Mouse (Mus musculus) neutrophil, adult 5-6 weeks (primary cell): ENCODE results near the gene Fanca. TPM values are rescaled to one million over a fixed set of nuclear protein-coding genes. Genes with fewer than 3 reads are reported as not detected.
"Not testable (repeated sequence)": the region's sequence is repeated elsewhere in the genome, so short reads cannot be mapped to it uniquely, and the experiment has no call there.

ENCODE experiments used
- ATAC-seq: fragments of 151-379, 151-347 bp; 2 replicates; pipeline ENCODE4 v1.8.0; 2017; ENCODE audit warnings: mild to moderate bottlenecking, moderate TSS enrichment; ENCODE audit not compliant: insufficient number of reproducible peaks, poor library complexity, low FRiP score, severe bottlenecking; ENCODE audit errors: extremely low read depth
- total RNA-seq: library from RNA; stranded (forward); fragments of 200-1000 nt; gene quantifications from 2 replicates; pipeline ENCODE4 v1.2.3, GENCODE M21; 2017

Fanca gene
- total RNA-seq, 1 experiment from 2014 or later: 26.8 TPM

DNA sequence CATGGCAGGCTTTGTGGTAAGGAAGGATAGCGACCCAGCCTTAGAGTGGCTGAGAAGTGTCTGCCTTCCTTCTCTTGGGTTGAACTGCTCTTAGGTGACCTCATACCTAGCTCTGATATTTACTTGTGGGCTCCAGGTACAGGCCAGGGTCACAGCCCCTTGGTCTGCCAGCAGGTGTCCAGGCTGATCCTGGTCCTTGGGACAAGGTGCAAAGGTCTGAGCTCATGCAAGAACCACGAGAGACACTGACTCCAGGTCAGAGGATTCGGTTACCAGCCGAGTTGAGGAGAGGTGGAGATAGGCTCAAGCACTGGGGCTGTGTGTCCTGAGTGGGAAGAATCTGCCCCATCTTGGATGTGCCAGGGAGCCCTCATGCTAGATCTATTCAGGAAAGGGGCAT is 74.0 kb downstream of the Fanca start:
- ATAC-seq: no peak

DNA sequence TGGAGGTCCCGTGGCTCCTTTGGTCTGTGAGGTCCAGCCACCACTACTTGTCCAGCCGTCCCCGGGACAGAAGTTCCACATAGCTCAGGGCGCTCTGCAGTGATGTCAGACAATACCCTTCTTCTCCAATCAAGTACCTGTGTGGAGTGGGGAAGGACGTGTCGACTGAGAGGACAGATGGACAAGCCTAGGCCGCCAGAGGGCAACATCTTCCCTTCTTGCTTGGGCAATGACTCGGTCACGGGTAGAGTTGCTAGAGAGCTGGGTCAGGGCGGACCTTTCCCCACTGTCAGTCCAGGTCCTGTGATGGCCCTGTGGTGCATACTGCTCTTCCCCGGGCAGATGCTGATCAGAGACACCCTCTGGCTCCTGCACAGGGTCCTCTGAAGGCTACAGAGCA is 75.3 kb downstream of the Fanca start:
- no peak for ATAC-seq

DNA sequence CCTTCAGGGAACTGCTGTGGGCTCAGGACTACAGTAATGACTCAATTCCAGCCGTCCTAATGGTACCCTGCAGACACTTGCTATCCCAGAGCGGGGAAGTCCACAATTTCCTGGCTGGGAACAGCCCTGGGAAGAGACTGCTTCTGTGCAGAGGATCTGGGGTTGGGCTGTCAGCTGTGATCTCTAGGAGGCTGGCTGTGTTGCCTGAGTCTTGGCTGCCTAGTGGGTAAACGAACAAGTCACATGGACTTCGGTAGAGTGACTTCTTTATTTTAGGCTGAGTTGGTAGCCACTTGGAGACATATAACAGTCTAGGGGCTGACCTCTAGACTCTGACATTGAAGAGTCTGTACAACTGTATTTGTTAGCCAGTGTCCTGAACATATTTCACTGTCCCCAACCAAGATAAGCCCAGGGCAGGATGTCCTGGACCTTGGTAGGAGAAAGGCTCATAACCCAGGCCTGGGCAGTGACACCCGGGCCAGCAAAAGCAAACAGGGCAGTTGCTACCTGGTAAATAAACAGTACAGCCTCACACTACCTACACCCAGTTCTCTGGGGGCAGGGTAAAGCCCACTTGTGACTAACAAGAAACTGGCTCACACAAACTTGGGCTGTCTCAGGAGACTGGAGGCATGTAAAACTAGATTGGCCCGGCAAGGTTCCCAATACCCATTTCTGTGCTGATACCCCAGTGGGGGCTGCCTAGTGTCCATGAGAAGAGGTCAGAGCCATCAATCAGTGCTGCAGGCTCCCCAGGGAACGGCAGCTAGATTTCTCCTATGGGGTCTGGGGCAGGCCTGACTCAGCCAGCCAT is 76.1 kb downstream of the Fanca start:
- ATAC-seq: no peak

DNA sequence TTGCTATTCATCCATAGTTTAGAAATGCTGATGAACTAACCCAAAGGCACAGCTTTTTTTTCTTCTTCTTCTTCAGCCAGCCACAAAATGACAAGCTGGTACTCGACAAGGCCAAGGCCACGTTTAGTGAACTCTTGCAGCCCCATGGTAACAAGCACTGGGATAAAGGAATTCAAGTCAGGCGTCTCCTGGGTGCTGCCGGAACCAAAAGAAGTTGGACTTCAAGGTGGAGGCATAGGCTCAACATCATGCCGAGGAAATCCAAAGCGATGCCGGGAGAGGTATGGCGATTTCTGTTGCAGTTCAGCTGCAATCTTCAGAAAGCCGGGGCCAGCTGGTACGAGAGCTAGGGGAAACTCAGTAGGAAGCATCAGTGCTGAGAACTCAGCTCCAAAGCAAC is 79.0 kb downstream of the Fanca start:
- ATAC-seq: no peak

DNA sequence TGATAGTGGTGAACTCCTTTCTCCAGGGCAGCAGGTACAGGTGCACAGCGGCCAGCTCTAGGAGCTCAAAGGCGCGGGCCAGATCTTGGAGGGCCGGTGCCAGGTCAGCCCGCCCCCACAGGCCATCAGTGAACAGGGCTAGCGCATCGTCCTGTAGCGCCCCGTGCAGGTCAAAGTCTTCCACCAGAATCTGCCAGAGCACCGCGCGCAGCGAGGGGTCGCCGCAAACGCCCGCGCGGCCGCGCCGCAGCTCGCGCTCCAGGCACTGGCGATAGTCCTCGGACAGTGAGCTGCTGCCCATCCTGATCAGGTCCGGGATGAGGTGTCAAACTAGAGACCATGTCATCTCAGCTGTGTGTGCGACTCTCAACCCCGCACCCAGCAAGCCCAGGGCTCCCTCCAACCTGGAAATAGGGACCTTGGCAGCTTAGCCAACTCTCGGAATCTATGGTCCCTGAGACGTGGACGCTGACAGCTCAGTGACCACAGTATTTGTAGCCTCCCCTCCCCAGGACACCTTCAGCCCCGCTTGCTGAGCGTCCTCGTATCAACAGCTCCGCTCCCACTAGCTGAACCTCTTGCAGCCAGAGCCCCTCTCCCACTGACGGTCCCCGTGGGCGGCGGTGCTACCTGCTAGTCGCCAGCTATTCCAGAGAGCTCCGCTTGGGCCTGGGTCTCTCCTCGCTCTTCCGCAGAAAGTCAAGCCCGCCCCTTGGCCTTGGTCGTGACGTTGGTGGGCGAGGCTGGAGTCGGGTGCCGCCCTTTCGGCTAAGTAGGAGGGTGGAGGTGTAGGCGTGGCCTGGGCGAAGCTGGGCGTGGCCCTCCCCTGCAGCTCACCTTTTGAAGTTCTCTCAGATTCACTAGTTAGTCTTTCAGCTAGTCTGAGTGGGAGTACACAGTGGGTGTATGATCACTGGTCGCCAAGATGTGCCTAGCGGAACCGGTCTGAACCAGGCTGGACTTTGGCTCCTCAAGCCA is 82.6 kb downstream of the Fanca start, which contains the start of gene Spata2l:
Gene Spata2l, minus strand, starts transcription at position 714 of the 978 bp plus-strand sequence.
- peak; percentile 90 for ATAC-seq

DNA sequence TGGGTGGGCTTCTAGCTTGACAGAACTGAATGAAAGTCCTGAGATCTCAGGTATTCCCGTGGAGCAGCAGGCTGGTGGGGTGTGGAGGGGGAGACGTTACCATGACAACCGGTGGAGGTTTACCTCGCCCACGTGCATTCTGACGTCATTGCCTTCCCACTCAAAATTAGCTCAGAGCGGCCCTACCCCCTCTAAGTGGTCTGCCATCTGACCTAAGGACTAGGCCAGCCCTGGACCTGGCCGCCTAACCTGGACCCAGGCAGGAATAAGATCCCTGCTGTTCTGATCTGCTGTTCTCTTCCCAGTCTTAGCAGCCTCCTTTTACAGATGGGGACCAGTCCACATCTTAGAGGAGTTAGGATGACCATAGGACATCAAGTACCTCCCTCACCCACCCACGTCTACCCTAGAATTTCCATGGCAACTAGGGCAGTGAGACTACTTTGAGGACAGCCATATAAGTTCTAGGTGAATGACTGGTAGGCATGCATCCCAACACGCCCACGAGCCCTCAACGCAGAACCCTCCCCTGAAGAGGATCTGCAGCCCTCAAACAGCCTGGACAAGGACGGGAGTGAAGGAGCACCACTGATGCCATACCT is 83.4 kb downstream of the Fanca start:
- ATAC-seq: no peak

DNA sequence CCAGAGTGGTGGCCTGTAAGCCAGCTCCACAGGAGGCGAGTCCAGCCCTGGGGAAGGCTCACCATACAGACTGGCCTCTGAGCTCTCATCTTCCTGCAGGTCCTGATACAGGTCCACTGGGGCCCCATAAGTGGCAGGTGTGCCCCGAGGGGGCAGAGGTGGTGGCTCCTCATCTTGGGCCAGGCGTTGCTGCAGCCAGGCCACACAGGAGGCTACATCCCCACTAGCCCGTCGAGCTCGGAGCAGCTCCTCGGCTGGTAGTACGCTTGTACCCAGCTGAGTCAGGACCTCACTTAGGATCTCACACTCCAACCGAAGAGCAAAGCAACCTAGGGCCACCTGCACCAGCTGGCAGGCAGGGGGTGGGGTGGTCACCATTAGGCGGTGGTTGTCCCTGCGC is 84.6 kb downstream of the Fanca start:
- ATAC-seq: no peak

DNA sequence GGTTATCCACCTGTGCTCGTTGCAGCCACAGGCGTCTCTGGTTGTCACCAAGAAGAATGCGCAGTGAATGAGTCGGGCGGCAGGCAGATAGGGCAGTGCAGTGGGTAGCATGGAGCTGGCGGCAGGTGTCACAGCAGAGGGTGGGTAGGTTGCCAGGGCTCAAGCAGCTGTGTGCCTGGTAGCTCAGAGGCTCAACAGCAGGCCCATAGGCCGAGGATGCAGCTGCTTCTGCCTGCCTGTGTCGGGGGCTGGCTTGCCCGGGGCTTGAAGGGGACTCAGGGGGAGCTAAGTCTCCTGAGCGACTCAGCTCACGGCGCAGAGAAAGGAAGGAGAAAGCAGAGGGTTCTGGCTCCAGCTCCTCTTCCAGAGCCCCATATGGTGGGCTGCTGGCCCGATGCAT is 85.1 kb downstream of the Fanca start:
- ATAC-seq: no peak

DNA sequence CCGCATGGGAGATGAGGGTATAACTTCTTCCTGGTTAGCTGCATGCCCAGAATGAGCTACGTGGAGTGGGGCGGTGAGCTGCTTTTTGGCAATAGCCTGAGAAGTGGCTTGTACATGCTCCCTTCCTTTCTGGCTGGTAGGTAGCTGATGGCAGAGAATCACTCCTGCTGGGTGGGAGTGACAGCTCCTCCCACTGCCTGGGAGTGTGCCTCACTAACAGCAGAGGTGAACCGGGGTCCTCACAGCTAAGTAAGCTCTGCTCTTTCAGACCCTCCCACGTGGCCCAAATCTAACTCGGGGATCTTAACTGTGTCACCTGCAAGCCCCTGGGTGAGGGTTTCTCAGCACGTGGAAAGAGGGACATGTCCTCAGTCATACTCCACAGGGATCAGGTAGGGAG is 85.8 kb downstream of the Fanca start:
- no peak for ATAC-seq

DNA sequence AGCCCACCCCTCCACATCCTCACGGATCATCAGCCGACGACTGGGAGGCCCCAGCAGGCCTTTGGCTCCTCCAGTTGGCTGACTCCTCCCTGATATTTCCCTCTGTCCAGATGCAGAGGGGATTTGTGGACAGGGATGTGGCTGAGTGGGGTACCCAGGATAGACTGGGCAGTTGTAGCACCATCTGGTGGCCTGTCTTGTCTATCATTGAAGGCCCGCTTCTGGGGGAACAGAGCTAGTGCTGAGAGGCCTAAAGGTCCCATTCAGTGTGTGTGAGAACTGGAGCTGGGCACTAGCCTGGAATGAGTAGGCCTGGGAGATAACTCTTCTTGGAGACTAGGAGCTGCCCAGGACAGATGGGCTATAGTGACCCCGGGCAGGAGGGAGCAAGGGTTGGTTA is 86.6 kb downstream of the Fanca start:
- no peak for ATAC-seq

DNA sequence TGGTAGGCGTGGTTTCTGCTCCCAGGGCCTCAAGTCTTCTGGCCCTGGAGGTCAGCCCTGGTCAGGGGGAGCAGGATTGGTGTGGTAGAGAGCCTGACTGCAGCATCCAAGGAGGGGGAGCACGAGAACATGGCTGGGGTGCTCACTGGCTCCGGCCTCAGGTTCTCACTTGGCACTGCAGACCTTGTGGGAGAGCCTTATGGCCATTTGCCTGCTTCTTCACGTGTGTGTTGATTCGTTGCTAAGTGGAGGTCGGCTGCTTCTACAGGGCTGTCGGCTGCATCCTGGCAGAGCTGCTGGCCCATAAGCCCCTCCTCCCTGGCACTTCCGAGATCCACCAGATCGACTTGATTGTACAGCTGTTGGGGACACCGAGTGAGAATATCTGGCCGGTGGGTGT is 88.0 kb downstream of the Fanca start:
- ATAC-seq: not testable (repeated sequence)

DNA sequence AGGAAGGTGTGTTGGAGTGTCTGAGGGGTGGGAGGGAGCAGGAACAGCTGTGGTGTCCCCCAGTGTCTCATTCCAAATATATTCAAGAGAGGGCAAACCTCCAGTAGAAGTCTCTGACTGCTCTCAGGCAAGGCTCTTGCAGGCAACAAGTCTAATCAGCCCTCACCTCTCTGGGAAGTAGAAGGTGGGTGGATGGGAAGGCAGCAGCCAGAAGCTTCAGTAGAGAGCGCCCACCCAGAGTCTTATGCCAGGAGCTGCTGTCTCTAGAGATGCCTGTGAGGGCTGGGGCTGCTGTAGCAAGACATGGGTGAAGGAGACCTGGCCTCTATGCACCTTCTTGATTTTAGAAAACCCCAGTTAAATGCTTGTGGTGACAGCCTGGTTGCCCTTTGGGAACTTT is 90.0 kb downstream of the Fanca start:
- no peak for ATAC-seq

DNA sequence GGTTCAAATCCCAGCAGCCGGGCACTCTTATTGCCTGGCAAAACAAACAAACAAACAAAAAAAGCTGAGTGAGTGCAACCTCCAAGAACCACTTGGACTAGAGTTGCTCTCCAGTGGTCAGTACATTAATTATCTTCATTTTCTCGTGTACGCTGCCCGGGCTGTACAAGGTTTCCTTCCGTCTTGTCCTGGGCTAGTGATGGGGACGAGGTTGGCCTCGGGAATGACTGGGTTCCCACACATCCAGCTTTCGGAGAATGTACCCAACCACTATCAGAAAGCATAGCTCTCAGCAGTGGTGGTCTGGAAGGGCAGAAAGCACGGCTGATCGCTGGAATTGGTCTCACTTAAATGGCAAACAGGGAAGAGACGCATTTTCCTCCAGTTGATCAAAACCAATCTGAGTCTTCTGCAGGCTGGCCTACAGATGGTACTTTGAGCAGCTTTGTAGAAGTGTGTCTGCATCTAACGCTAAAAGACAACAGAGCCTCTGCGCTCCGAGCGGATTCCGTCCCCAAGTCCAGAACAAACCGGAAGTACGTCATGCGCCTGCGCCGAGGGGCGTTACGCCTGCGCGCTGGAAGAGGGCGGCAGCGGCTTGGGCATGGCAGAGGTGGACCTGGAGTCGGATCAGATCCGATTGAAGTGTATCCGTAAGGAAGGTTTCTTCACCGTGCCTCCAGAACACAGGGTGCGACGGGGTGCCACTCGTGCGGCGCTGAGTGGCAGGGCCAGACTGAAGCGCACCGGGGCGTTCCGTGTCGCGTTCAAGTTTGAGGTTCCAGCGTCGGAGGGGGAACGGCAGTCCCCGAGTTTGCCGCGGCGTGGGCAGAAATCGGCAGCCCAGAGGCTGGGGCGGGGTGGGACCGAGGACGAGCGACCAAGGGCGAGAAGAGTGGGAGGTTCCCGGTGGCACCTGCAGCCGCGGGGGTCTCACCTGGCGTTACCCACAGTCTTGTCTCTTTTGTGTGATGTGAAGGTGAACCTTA is 93.8 kb downstream of the Fanca start, which contains the start of gene Cdk10:
Gene Cdk10, plus strand, starts transcription at position 565 of the 989 bp plus-strand sequence.
- peak; percentile 82 for ATAC-seq

DNA sequence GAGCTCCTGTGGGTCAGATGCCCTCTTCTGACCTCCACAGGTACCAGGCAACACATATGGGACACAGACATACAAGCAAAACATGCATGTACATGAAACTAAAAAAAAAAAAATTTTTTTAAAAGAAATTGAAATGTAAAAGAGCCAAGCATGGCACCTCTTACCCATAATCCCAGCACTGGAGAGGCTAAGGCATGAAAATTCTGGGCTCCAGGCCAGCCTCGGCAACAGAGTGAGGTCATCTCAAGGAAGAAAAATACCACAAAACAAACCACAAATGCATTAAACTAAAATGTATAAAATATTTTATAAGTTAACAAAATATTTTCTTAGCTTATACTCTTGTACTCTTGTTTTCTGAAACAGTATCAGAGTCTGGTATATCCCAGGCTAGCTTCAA is 97.5 kb downstream of the Fanca start:
- ATAC-seq: no peak

Other genes with a start within 250 kb of the Fanca start
- gene Rpl13, start 216.2 kb downstream of the Fanca start, total RNA-seq: 1,023 and 1,109 TPM in 2 replicates
- 0.35 TPM in 1 of 2 replicates, not detected in the other for gene Cpne7, start 201.2 kb downstream of the Fanca start, total RNA-seq
- gene Sult5a1, start 160.3 kb downstream of the Fanca start, total RNA-seq: not detected in 2 replicates
- not detected in 2 replicates for gene Dpep1, start 132.3 kb downstream of the Fanca start, total RNA-seq
- 60.9 and 64.8 TPM in 2 replicates for gene Chmp1a, start 105.8 kb downstream of the Fanca start, total RNA-seq
- 0.12 TPM in 2 replicates for gene Spata33, start 105.7 kb downstream of the Fanca start, total RNA-seq
- 48.5 and 58.4 TPM in 2 replicates for gene Cdk10, start 93.7 kb downstream of the Fanca start, total RNA-seq
- gene Spata2l, start 82.3 kb downstream of the Fanca start, total RNA-seq: 3.5 and 6.8 TPM in 2 replicates
- 55.0 and 57.4 TPM in 2 replicates for gene Zfp276, start 64.4 kb downstream of the Fanca start, total RNA-seq
- gene Vps9d1, start 64.2 kb downstream of the Fanca start, total RNA-seq: 43.6 and 53.3 TPM in 2 replicates
- gene Spire2, start 14.1 kb upstream of the Fanca start, total RNA-seq: 0.23 and 0.37 TPM in 2 replicates
- gene Tcf25, start 55.2 kb upstream of the Fanca start, total RNA-seq: 275 and 330 TPM in 2 replicates
- gene Mc1r, start 88.5 kb upstream of the Fanca start, total RNA-seq: 0.61 TPM in 1 of 2 replicates, not detected in the other
- 1.2 TPM in 1 of 2 replicates, not detected in the other for gene Tubb3, start 92.8 kb upstream of the Fanca start, total RNA-seq
- 5.0 and 6.2 TPM in 2 replicates for gene Def8, start 105.0 kb upstream of the Fanca start, total RNA-seq
- gene Afg3l1, start 159.3 kb upstream of the Fanca start, total RNA-seq: 12.8 and 17.9 TPM in 2 replicates
- gene Dbndd1, start 196.9 kb upstream of the Fanca start, total RNA-seq: 0.58 TPM in 1 of 2 replicates, not detected in the other
- gene Gas8, start 200.3 kb upstream of the Fanca start, total RNA-seq: 2.3 and 4.3 TPM in 2 replicates